Mouse (Mus musculus) CH12.LX (cell line): Measurements from ENCODE around the gene Gm21953. TPM values are rescaled to one million over a fixed set of nuclear protein-coding genes. Genes with fewer than 3 reads are reported as not detected.
"Not testable (repeated sequence)": the region's sequence is repeated elsewhere in the genome, so short reads cannot be mapped to it uniquely, and the experiment has no call there.

Experiments used
- DNase-seq: peaks from one replicate; pipeline ENCODE4 v3.0.0-alpha.2; 2013; ENCODE audit errors: extremely low read depth
- H3K27ac ChIP-seq: 2 replicates; pipeline ENCODE4 v1.5.1; 2012; ENCODE audit warnings: low read depth, mild to moderate bottlenecking, control low read depth, moderate library complexity; ENCODE audit not compliant: insufficient read depth
- H3K27me3 ChIP-seq: replicated peaks from 2 replicates; pipeline ENCODE3; 2012; ENCODE audit warnings: inconsistent platforms
- H3K36me3 ChIP-seq, 2 experiments: replicated peaks in 1 of 2; 2 replicates each; pipeline versions ENCODE3 to v1.6.1; 2012; ENCODE audit warnings: inconsistent platforms in 1 of 2, low read length in 1 of 2, mild to moderate bottlenecking in 1 of 2, mixed read lengths in 1 of 2, moderate library complexity in 1 of 2; ENCODE audit not compliant: control insufficient read depth in 1 of 2, insufficient read depth in 1 of 2
- H3K4me1 ChIP-seq, 2 experiments: 2 replicates each; pipeline ENCODE4 v1.6.1; 2012; ENCODE audit warnings: inconsistent platforms in 1 of 2, moderate library complexity in 1 of 2; ENCODE audit not compliant: insufficient read depth in 2 of 2, control insufficient read depth in 1 of 2
- H3K4me2 ChIP-seq: 2 replicates; pipeline ENCODE4 v1.6.1; 2012; ENCODE audit warnings: low read depth, mild to moderate bottlenecking, control low read depth; ENCODE audit not compliant: poor library complexity, insufficient read depth, severe bottlenecking
- H3K4me3 ChIP-seq, 3 experiments: fragments of 150-350 bp in 1 of 3; sonication (generic) in 1 of 3; replicated peaks in 1 of 3; 2 replicates each; pipeline versions ENCODE3 to v1.5.1; 2011 to 2012; ENCODE audit warnings: low read depth in 2 of 3, low read length in 2 of 3, mild to moderate bottlenecking in 2 of 3, moderate library complexity in 2 of 3, control low read depth in 1 of 3, improper control_type of control experiment in 1 of 3, inconsistent platforms in 1 of 3, mixed read lengths in 1 of 3; ENCODE audit not compliant: poor library complexity in 1 of 3
- H3K79me2 ChIP-seq: replicated peaks from 2 replicates; pipeline ENCODE4 v1.6.1; 2012; ENCODE audit warnings: mild to moderate bottlenecking, moderate library complexity; ENCODE audit not compliant: control insufficient read depth, poor library complexity, insufficient read depth, severe bottlenecking; ENCODE audit errors: extremely low read depth
- H3K9ac ChIP-seq: 2 replicates; pipeline ENCODE4 v1.6.1; 2012; ENCODE audit warnings: low read depth, mild to moderate bottlenecking, control low read depth, moderate library complexity; ENCODE audit not compliant: insufficient read depth
- H3K9me3 ChIP-seq: replicated peaks from 2 replicates; pipeline ENCODE3; 2012; ENCODE audit warnings: low read length, inconsistent platforms, mixed read lengths
- dilution Hi-C: fragments of 300-500 bp; cut with MboI; formaldehyde crosslinking; loops from 2 replicates; pipeline ENCODE4 v1.14.3; 2020; ENCODE audit warnings: low sequenced_read_pairs; ENCODE audit not compliant: extremely low pct_unique_long_range_greater_than_20kb, extremely low pct_ligation_motif_present
- in situ Hi-C: fragments of 300-500 bp; cut with MboI; formaldehyde crosslinking; loops from 3 replicates; pipeline ENCODE4 v1.14.3; 2019; ENCODE audit warnings: low sequenced_read_pairs, low pct_ligation_motif_present, low pct_unique_long_range_greater_than_20kb, mixed read lengths
- polyA plus RNA-seq: library from polyadenylated mRNA; unstranded; fragments of >175 nt; gene quantifications from 2 replicates; pipeline ENCODE4 v1.2.1, GENCODE M21; 2012; ENCODE audit warnings: low read depth; ENCODE audit not compliant: insufficient read length
- total RNA-seq, 2 experiments: library from RNA; depleted of rRNA; stranded (reverse); fragments of 300-350 nt in 1 of 2; fragments of >200 nt in 1 of 2; gene quantifications; 2 replicates each; pipeline ENCODE4 v1.2.3; 2012 to 2014

Gm21953 gene
- total RNA-seq (2012; rRNA removed): not detected in 2 replicates
- not detected in 2 replicates for total RNA-seq (2014; rRNA removed)
- not detected in 2 replicates for polyA plus RNA-seq

DNA sequence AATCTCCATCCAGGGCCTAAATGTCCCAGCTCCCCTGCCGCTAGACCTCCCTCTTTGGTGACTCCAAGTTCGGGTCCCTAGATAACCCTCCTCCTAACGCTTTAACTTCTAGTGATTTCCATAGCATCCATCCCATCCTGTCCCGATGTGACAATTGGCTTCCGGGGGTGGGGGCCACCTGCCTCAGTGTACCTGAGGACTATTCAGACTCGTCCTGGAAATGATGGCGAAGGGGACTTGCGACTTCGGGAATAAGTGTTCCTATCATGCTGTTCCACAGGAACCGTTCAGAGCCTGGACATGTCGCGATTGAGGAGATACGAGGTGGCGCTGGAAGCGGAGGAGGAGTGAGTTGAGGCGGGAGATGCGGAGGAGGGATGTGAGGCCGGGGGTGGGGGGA, at the start of gene Gm21953:
TSS of gene Gm21953 (plus strand) at position 301 of the 400 bp plus-strand sequence.
- H3K9ac ChIP-seq, H3K9me3 ChIP-seq, in situ Hi-C loops, H3K36me3 ChIP-seq, H3K27me3 ChIP-seq, DNase-seq, H3K27ac ChIP-seq, H3K4me3 ChIP-seq, H3K79me2 ChIP-seq, H3K4me1 ChIP-seq, dilution Hi-C loops, H3K4me2 ChIP-seq: not testable (repeated sequence)

DNA sequence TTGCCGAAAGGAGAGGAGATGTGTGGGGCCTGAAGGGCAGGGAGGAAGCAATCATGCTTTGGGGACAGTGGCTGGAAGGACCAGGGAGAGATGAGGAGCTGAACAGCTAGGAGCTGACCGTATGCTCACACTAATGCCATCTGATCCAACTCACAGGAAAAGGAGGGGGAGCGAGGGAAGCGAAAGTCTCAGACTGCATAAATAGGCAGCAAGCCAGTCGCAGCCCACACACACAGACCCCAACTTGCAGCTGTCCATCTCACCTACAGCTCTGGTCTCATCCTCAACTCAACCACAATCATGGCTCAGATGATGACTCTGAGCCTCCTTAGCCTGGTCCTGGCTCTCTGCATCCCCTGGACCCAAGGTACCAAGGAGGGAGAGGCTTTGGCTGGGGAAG, 38.6 kb upstream of the Gm21953 start, which contains the start of gene Ccl21b:
TSS of gene Ccl21b (plus strand) at position 301 of the 400 bp plus-strand sequence.
- dilution Hi-C loops, in situ Hi-C loops, H3K27ac ChIP-seq, H3K9ac ChIP-seq, H3K4me1 ChIP-seq, H3K27me3 ChIP-seq, H3K4me2 ChIP-seq, DNase-seq, H3K79me2 ChIP-seq, H3K4me3 ChIP-seq, H3K9me3 ChIP-seq, H3K36me3 ChIP-seq: not testable (repeated sequence)

DNA sequence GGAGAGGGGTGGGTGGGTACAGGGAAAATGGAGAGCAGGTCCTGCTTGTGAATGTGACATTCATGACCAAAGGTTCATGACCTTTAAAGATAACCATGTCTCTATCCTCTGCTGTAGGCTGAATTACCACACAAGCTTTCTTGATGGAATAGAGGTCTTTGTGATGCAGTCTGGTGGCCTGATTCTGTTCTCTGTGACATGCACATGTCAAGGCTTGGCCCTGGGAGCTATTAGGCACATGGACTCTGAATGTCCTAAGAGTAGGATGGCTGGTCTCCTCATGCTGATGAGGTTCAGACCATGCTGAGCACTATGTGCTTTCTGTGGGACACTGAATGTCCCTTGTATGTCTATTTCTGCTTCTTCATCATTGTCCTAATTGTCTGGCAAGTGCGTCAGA, 24.0 kb downstream of the Gm21953 start, which contains the start of gene Fam205a3:
TSS of gene Fam205a3 (plus strand) at position 301 of the 400 bp plus-strand sequence.
- H3K9me3 ChIP-seq, H3K27ac ChIP-seq, H3K79me2 ChIP-seq, H3K4me1 ChIP-seq, H3K36me3 ChIP-seq, in situ Hi-C loops, dilution Hi-C loops, H3K4me3 ChIP-seq, H3K27me3 ChIP-seq, H3K9ac ChIP-seq, H3K4me2 ChIP-seq, DNase-seq: not testable (repeated sequence)

Other genes starting within 250 kb of the Gm21953 start
- not detected in 2 replicates for gene Gm3893, start 203.1 kb upstream of the Gm21953 start, total RNA-seq (2012; rRNA removed)
- not detected in 2 replicates for gene Gm3893, start 203.1 kb upstream of the Gm21953 start, total RNA-seq (2014; rRNA removed)
- gene Gm3893, start 203.1 kb upstream of the Gm21953 start, polyA plus RNA-seq: not detected in 2 replicates
- not detected in 2 replicates for gene Gm13304, start 179.4 kb upstream of the Gm21953 start, total RNA-seq (2012; rRNA removed)
- not detected in 2 replicates for gene Gm13304, start 179.4 kb upstream of the Gm21953 start, total RNA-seq (2014; rRNA removed)
- not detected in 2 replicates for gene Gm13304, start 179.4 kb upstream of the Gm21953 start, polyA plus RNA-seq
- not detected in 2 replicates for gene Gm13306, start 140.8 kb upstream of the Gm21953 start, total RNA-seq (2012; rRNA removed)
- gene Gm13306, start 140.8 kb upstream of the Gm21953 start, total RNA-seq (2014; rRNA removed): not detected in 2 replicates
- gene Gm13306, start 140.8 kb upstream of the Gm21953 start, polyA plus RNA-seq: not detected in 2 replicates
- gene Gm13305, start 125.7 kb upstream of the Gm21953 start, total RNA-seq (2012; rRNA removed): not detected in 2 replicates
- gene Gm13305, start 125.7 kb upstream of the Gm21953 start, total RNA-seq (2014; rRNA removed): not detected in 2 replicates
- not detected in 2 replicates for gene Gm13305, start 125.7 kb upstream of the Gm21953 start, polyA plus RNA-seq
- not detected in 2 replicates for gene Gm10600, start 53.6 kb upstream of the Gm21953 start, total RNA-seq (2012; rRNA removed)
- gene Gm10600, start 53.6 kb upstream of the Gm21953 start, total RNA-seq (2014; rRNA removed): not detected in 2 replicates
- not detected in 2 replicates for gene Gm10600, start 53.6 kb upstream of the Gm21953 start, polyA plus RNA-seq
- not detected in 2 replicates for gene Ccl21b, start 38.5 kb upstream of the Gm21953 start, total RNA-seq (2012; rRNA removed)
- not detected in 2 replicates for gene Ccl21b, start 38.5 kb upstream of the Gm21953 start, total RNA-seq (2014; rRNA removed)
- gene Ccl21b, start 38.5 kb upstream of the Gm21953 start, polyA plus RNA-seq: not detected in 2 replicates
- gene Fam205a3, start 24.1 kb downstream of the Gm21953 start, total RNA-seq (2012; rRNA removed): not detected in 2 replicates
- gene Fam205a3, start 24.1 kb downstream of the Gm21953 start, total RNA-seq (2014; rRNA removed): not detected in 2 replicates
- not detected in 2 replicates for gene Fam205a3, start 24.1 kb downstream of the Gm21953 start, polyA plus RNA-seq
- gene Gm21586, start 145.1 kb downstream of the Gm21953 start, total RNA-seq (2012; rRNA removed): not detected in 2 replicates
- gene Gm21586, start 145.1 kb downstream of the Gm21953 start, total RNA-seq (2014; rRNA removed): not detected in 2 replicates
- not detected in 2 replicates for gene Gm21586, start 145.1 kb downstream of the Gm21953 start, polyA plus RNA-seq
- not detected in 2 replicates for gene Gm2163, start 172.5 kb downstream of the Gm21953 start, total RNA-seq (2012; rRNA removed)
- not detected in 2 replicates for gene Gm2163, start 172.5 kb downstream of the Gm21953 start, total RNA-seq (2014; rRNA removed)
- not detected in 2 replicates for gene Gm2163, start 172.5 kb downstream of the Gm21953 start, polyA plus RNA-seq
- gene Fam205a2, start 233.9 kb downstream of the Gm21953 start, total RNA-seq (2012; rRNA removed): not detected in 2 replicates
- gene Fam205a2, start 233.9 kb downstream of the Gm21953 start, total RNA-seq (2014; rRNA removed): not detected in 2 replicates
- not detected in 2 replicates for gene Fam205a2, start 233.9 kb downstream of the Gm21953 start, polyA plus RNA-seq